Mouse (Mus musculus) myocyte (in vitro differentiated cells): ENCODE measurements around the gene Ggt6. TPM values are rescaled to one million over a fixed set of nuclear protein-coding genes. Genes with fewer than 3 reads are reported as not detected.
"Not testable (repeated sequence)": the region's sequence is repeated elsewhere in the genome, so short reads cannot be mapped to it uniquely, and the experiment has no call there.

Experiments used
- H3K27me3 ChIP-seq: one replicate; pipeline ENCODE4 v1.6.1; 2011; ENCODE audit not compliant: control insufficient read depth, insufficient read depth, insufficient read length
- H3K36me3 ChIP-seq: one replicate; pipeline ENCODE4 v1.6.1; 2011; ENCODE audit not compliant: control insufficient read depth, insufficient read depth
- H3K4me2 ChIP-seq: one replicate; pipeline ENCODE4 v1.6.1; 2011; ENCODE audit warnings: low read depth, control low read depth
- H3K4me3 ChIP-seq: one replicate; pipeline ENCODE4 v1.5.1; 2011; ENCODE audit warnings: mild to moderate bottlenecking, control low read depth, moderate library complexity
- H3K79me2 ChIP-seq: one replicate; pipeline ENCODE4 v1.6.1; 2011; ENCODE audit not compliant: control insufficient read depth, insufficient read depth
- H3ac ChIP-seq: one replicate; pipeline ENCODE4 v1.6.1; 2011; ENCODE audit not compliant: control insufficient read depth, insufficient read length
- CEBPB ChIP-seq: IDR thresholded peaks from 2 replicates; pipeline ENCODE4 v1.6.1; 2011; ENCODE audit warnings: mild to moderate bottlenecking, moderate library complexity; ENCODE audit not compliant: poor library complexity, insufficient read depth, severe bottlenecking
- E2F4 ChIP-seq: IDR thresholded peaks from one replicate; pipeline ENCODE4 v1.6.1; 2011; ENCODE audit warnings: mild to moderate bottlenecking, control low read depth, moderate library complexity; ENCODE audit not compliant: insufficient read depth
- MAX ChIP-seq: IDR thresholded peaks from one replicate; pipeline ENCODE4 v1.6.1; 2011; ENCODE audit warnings: low read depth, mild to moderate bottlenecking, control low read depth
- MYOD1 ChIP-seq, 3 experiments: IDR thresholded peaks; one replicate each; pipeline ENCODE4 v1.6.1; 2011; ENCODE audit warnings: control low read depth in 2 of 3, low read depth in 2 of 3, mild to moderate bottlenecking in 2 of 3, moderate library complexity in 1 of 3; ENCODE audit not compliant: insufficient read length in 2 of 3, control insufficient read depth in 1 of 3
- MYOG ChIP-seq, 3 experiments: IDR thresholded peaks; one replicate each; pipeline ENCODE4 v1.6.1; 2011; ENCODE audit warnings: control low read depth in 2 of 3, low read depth in 2 of 3, mild to moderate bottlenecking in 2 of 3; ENCODE audit not compliant: insufficient read length in 2 of 3, control insufficient read depth in 1 of 3, insufficient read depth in 1 of 3
- POLR2A ChIP-seq: IDR thresholded peaks from one replicate; pipeline ENCODE4 v1.6.1; 2011; ENCODE audit warnings: low read depth, mild to moderate bottlenecking, control low read depth, moderate library complexity; ENCODE audit not compliant: insufficient read length
- POLR2AphosphoS2 ChIP-seq: IDR thresholded peaks from one replicate; pipeline ENCODE4 v1.6.1; 2011; ENCODE audit warnings: low read depth, control low read depth; ENCODE audit not compliant: insufficient read length
- REST ChIP-seq: IDR thresholded peaks from one replicate; pipeline ENCODE4 v1.6.1; 2011; ENCODE audit warnings: mild to moderate bottlenecking, control low read depth, moderate library complexity; ENCODE audit not compliant: insufficient read depth, insufficient read length
- SRF ChIP-seq: IDR thresholded peaks from one replicate; pipeline ENCODE4 v1.6.1; 2011; ENCODE audit warnings: low read depth; ENCODE audit not compliant: control insufficient read depth, insufficient read length
- TCF12 ChIP-seq: IDR thresholded peaks from one replicate; pipeline ENCODE4 v1.6.1; 2011; ENCODE audit warnings: mild to moderate bottlenecking, control low read depth; ENCODE audit not compliant: poor library complexity, insufficient read depth, severe bottlenecking
- TCF3 ChIP-seq: IDR thresholded peaks from one replicate; pipeline ENCODE4 v1.6.1; 2011; ENCODE audit warnings: low read depth, control low read depth; ENCODE audit not compliant: insufficient read length
- USF1 ChIP-seq: IDR thresholded peaks from one replicate; pipeline ENCODE4 v1.6.1; 2011; ENCODE audit warnings: low read depth, mild to moderate bottlenecking, control low read depth, moderate library complexity
- polyA plus RNA-seq: library from polyadenylated mRNA; unstranded; fragments of >200 nt; fragmentation: generic; extraction: Trizol; gene quantifications from one replicate; pipeline ENCODE4 v1.2.1, GENCODE M21; 2012; ENCODE audit warnings: missing spikeins

Gene Ggt6
- polyA plus RNA-seq, 1 experiment: not detected

DNA sequence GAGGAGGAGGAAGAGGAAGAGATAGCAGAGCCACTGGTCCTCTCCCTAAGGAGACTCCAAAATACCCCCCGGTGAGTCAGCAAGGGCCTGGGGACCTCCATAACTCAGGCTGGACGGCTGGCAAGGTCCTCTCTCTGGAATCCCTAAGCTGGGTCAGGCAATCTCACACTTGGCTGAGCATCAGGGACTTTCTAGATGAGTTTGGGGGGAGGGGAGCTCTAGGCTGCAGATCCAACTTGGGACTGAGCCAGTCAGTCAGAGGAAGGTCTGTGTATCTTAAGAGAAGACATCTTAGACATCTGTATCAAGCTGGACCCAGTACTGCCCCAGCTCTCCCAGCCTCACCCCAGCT, 344 bp downstream of the Ggt6 start:
- TF ChIP-seq USF1 (no peak), TCF12 (no peak), MYOD1 (IDR thresholded peaks at IDR 0.05; ENCODE audit: control insufficient read depth in 1 of 3, insufficient read length in 2 of 3, low read depth in 2 of 3) (no peak), TCF3 (no peak), POLR2A (no peak), E2F4 (no peak), SRF (no peak), REST (no peak), CEBPB (no peak)
- H3K27me3 ChIP-seq: peaks cover 8% of the 10 kb centered on the region
- H3K4me3 ChIP-seq: no peak overlapping the region
- no peak overlapping the region for H3ac ChIP-seq
- H3K4me2 ChIP-seq: no peak overlapping the region
- H3K36me3 ChIP-seq: no peaks in the 10 kb centered on the region
- no peaks in the 10 kb centered on the region for H3K79me2 ChIP-seq

DNA sequence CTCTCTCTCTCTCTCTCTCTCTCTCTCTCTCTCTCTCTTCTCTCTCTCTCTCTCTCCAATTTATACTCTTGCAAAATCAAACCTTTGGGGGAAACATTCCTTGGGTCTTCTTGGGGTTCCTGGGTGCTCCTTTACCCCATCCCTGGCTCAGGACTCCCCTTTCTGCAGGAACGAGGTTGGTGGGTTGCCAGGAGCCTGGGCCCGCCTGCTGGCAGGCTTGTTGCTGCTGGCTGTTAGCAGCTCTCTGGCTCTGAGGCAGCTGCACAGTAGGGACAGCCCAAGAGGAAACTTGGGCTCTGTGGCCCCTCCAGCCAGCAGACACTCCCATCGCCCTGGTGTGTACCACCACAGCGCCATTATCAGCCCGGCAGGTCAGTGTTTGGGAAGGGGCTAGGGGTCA, 945 bp downstream of the Ggt6 start:
- no peak overlapping the region for H3K4me2 ChIP-seq
- no peak for TF ChIP-seq CEBPB
- no peak for TF ChIP-seq REST
- TF ChIP-seq SRF: no peak
- no peak for TF ChIP-seq MAX
- no peak for TF ChIP-seq POLR2A
- TF ChIP-seq MYOG (IDR thresholded peaks at IDR 0.05; ENCODE audit: control insufficient read depth in 1 of 3, insufficient read depth in 1 of 3, insufficient read length in 2 of 3, low read depth in 2 of 3): no peak
- TF ChIP-seq POLR2AphosphoS2: no peak
- no peak for TF ChIP-seq MYOD1 (IDR thresholded peaks at IDR 0.05; ENCODE audit: control insufficient read depth in 1 of 3, insufficient read length in 2 of 3, low read depth in 2 of 3)
- TF ChIP-seq TCF12: no peak
- TF ChIP-seq TCF3: no peak
- TF ChIP-seq E2F4: no peak
- no peak for TF ChIP-seq USF1
- no peaks in the 10 kb centered on the region for H3K36me3 ChIP-seq
- no peak overlapping the region for H3ac ChIP-seq
- peaks cover under 1% of the 10 kb centered on the region for H3K79me2 ChIP-seq
- peaks cover 8% of the 10 kb centered on the region for H3K27me3 ChIP-seq
- H3K4me3 ChIP-seq: no peak overlapping the region

DNA sequence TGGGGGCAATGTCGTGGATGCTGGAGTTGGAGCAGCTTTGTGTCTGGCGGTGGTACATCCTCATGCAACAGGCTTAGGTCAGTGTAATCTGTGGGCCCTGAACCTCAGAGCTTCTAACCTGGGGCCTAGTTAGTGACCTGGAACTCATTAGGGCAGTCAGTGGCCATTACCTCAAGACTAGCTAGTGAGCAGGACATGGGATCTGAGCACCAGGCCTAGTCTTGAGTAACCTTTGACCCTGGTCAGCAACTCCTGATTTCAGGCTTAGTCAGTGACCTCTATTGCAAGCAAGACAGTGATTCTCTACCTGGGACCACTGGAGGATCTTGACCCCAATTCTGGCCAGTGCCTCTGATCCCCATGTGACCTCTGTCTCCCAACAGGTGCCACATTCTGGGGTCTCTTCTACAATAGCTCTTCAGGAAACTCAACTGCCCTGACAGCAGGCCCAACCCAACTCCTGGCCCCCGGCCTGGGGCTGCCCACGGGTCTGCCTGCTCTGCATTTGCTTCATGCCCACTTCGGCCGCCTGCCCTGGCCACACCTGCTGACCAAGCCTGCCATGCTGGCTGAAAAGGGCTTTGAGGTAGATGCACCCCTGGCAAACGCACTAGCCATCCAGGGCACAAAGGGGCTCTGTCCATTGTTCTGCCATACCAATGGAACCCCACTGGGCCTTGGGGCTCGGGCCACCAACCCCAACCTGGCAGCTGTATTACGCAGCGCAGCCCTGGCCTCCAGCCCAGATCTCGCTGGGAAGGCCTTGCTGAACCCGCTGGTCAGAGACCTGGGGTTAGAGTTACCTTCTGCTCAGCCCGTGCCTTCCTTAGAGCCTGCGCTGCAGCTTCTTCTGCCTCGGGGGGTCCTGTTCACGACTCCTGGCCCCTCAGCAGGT, 1.7 kb downstream of the Ggt6 start:
- H3K36me3 ChIP-seq: no peaks in the 10 kb centered on the region
- H3K27me3 ChIP-seq: peaks cover 8% of the 10 kb centered on the region
- no peak overlapping the region for H3K4me2 ChIP-seq
- no peak overlapping the region for H3ac ChIP-seq
- TF ChIP-seq POLR2AphosphoS2 (no peak), MYOG (IDR thresholded peaks at IDR 0.05; ENCODE audit: control insufficient read depth in 1 of 3, insufficient read depth in 1 of 3, insufficient read length in 2 of 3, low read depth in 2 of 3) (no peak), TCF3 (no peak), POLR2A (no peak), MYOD1 (IDR thresholded peaks at IDR 0.05; ENCODE audit: control insufficient read depth in 1 of 3, insufficient read length in 2 of 3, low read depth in 2 of 3) (no peak), USF1 (no peak), CEBPB (no peak), E2F4 (no peak), REST (no peak), SRF (no peak)
- H3K4me3 ChIP-seq: no peak overlapping the region
- peaks cover 8% of the 10 kb centered on the region for H3K79me2 ChIP-seq

DNA sequence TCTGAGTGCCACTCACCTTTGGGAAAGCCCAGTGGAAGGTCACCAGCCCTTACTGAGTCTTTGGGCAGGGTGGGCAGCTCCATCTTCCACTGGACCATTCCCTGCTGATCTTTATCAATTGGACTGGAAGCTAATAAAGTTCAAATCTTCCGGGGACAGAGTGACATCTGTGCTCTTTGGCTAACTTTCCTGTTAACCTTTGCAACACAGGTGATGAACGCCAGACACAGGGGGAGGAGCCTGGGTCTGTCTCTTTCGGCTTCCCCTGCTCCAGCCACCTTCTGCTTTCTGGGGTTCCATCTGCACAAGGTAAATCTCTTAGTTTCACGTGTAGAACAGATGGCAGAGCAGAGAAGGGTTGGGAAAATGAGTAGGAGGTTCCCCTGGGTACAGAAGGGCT, 3.1 kb downstream of the Ggt6 start:
- TF ChIP-seq MAX (no peak), USF1 (no peak), SRF (no peak), MYOG (IDR thresholded peaks at IDR 0.05; ENCODE audit: control insufficient read depth in 1 of 3, insufficient read depth in 1 of 3, insufficient read length in 2 of 3, low read depth in 2 of 3) (no peak), CEBPB (no peak), POLR2A (no peak), MYOD1 (IDR thresholded peaks at IDR 0.05; ENCODE audit: control insufficient read depth in 1 of 3, insufficient read length in 2 of 3, low read depth in 2 of 3) (no peak), REST (no peak), TCF12 (no peak), TCF3 (no peak), POLR2AphosphoS2 (no peak), E2F4 (no peak)
- Histone ChIP-seq H3K36me3 (peaks cover 11% of the 10 kb centered on the region), H3K27me3 (peaks cover 8% of the 10 kb centered on the region), H3K79me2 (peaks cover 21% of the 10 kb centered on the region), H3K4me2 (no peak overlapping the region), H3K4me3 (no peak overlapping the region), H3ac (no peak overlapping the region)

DNA sequence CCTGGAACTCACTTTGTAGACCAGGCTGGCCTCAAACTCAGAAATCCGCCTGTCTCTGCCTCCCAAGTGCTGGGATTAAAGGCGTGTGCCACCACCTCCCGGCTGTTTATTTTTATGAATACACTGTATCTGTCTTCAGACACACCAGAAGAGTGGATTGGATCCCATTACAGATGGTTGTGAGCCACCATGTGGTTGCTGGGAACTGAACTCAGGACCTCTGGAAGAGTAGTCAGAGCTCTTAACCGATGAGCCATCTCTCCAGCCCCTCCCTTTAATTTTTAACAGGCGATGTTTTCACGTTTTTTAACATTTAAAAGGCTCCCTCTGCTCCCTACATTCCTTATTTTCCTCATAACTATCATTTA, 5.3 kb downstream of the Ggt6 start:
- Histone ChIP-seq H3K36me3 (peaks cover 15% of the 10 kb centered on the region), H3K4me3 (peak overlapping the region; percentile 97), H3K79me2 (peaks cover 21% of the 10 kb centered on the region), H3K4me2 (peak overlapping the region; percentile 89)
- H3ac ChIP-seq, H3K27me3 ChIP-seq: not testable (repeated sequence)
